Mouse (Mus musculus) liver, postnatal 0 days (tissue): ENCODE results near the gene Slc7a11. TPM values are rescaled to one million over a fixed set of nuclear protein-coding genes. Genes with fewer than 3 reads are reported as not detected.

Experiments
- ATAC-seq: fragments of 200-750 bp; cut with Nextera tagmentation; 2 replicates; pipeline ENCODE4 v1.8.0; 2017; ENCODE audit warnings: mild to moderate bottlenecking, moderate library complexity
- DNase-seq: peaks from one replicate; pipeline ENCODE4 v3.0.0-alpha.2; 2016
- H3K27ac ChIP-seq: fragments of 300-500 bp; sonication (generic); 2 replicates; pipeline ENCODE4 v1.5.1; 2014; ENCODE audit warnings: antibody characterized with exemption, moderate library complexity, mild to moderate bottlenecking, low read depth
- H3K27me3 ChIP-seq: fragments of 300-500 bp; sonication (generic); 2 replicates; pipeline ENCODE4 v1.6.1; 2014; ENCODE audit warnings: low read length, control low read depth, mixed read lengths; ENCODE audit not compliant: insufficient read depth
- H3K36me3 ChIP-seq: fragments of 300-500 bp; sonication (generic); replicated peaks from 2 replicates; pipeline ENCODE4 v1.6.1; 2014; ENCODE audit warnings: mild to moderate bottlenecking, control low read depth, low read length, moderate library complexity, mixed read lengths; ENCODE audit not compliant: insufficient read depth
- H3K4me1 ChIP-seq: fragments of 300-500 bp; sonication (generic); 2 replicates; pipeline ENCODE4 v1.6.1; 2014; ENCODE audit warnings: antibody characterized with exemption, mild to moderate bottlenecking, control low read depth; ENCODE audit not compliant: insufficient read depth
- H3K4me2 ChIP-seq: fragments of 300-500 bp; sonication (generic); 2 replicates; pipeline ENCODE4 v1.6.1; 2014; ENCODE audit warnings: low read depth, mild to moderate bottlenecking, low read length, moderate library complexity, mixed read lengths
- H3K4me3 ChIP-seq: fragments of 300-500 bp; sonication (generic); 2 replicates; pipeline ENCODE4 v1.5.1; 2014; ENCODE audit warnings: low read depth, low read length
- H3K9ac ChIP-seq: fragments of 300-500 bp; sonication (generic); replicated peaks from 2 replicates; pipeline ENCODE4 v1.6.1; 2014; ENCODE audit warnings: mild to moderate bottlenecking, moderate library complexity
- H3K9me3 ChIP-seq: fragments of 300-500 bp; sonication (generic); 2 replicates; pipeline ENCODE4 v1.6.1; 2016; ENCODE audit warnings: mild to moderate bottlenecking, control low read depth, low read length, mixed read lengths
- CTCF ChIP-seq: sonication (generic); IDR thresholded peaks from 2 replicates; pipeline ENCODE4 v1.5.1; 2016; ENCODE audit warnings: antibody characterized with exemption, low read depth
- EP300 ChIP-seq: IDR thresholded peaks from 2 replicates; pipeline ENCODE4 v1.6.1; 2016; ENCODE audit warnings: antibody characterized with exemption, low read depth, mild to moderate bottlenecking
- WGBS: fragments of 180-500 bp; shearing (Covaris S2); extraction: QIAGEN DNeasy Blood & Tissue Kit; methylation state at CpG from one replicate; pipeline ENCODE4 v1.1.7; 2014; ENCODE audit not compliant: insufficient replicate concordance; 5-methylcytosine and 5-hydroxymethylcytosine counted together
- polyA plus RNA-seq: library from polyadenylated mRNA; unstranded; fragments of >200 nt; fragmentation: Nextera tagmentation; extraction: Ambion mirVana; gene quantifications from 2 replicates; pipeline ENCODE4 v1.2.1, GENCODE M21; 2015

Slc7a11 gene
- polyA plus RNA-seq, 1 experiment from 2014 or later: 0.14 TPM

GRCm38 (mm10) chr3:50249598-50250300 lies 193.7 kb downstream of the Slc7a11 start:
- ATAC-seq: no peak
- no peak overlapping the region for H3K27ac ChIP-seq
- 68% methylated on average over 6 of the region's 6 CpGs for WGBS
- no peaks in the 10 kb centered on the region for H3K9me3 ChIP-seq
- no peak overlapping the region for H3K9ac ChIP-seq
- H3K4me2 ChIP-seq: no peak overlapping the region
- H3K36me3 ChIP-seq: no peaks in the 10 kb centered on the region
- no peak overlapping the region for H3K4me3 ChIP-seq
- TF ChIP-seq EP300 (no peak), CTCF (no peak)
- DNase-seq: no peak
- H3K27me3 ChIP-seq: no peaks in the 10 kb centered on the region
- H3K4me1 ChIP-seq: no peaks in the 10 kb centered on the region

GRCm38 (mm10) chr3:50235990-50236389 lies 207.4 kb downstream of the Slc7a11 start:
- no peaks in the 10 kb centered on the region for H3K4me1 ChIP-seq
- no peak overlapping the region for H3K4me3 ChIP-seq
- H3K9ac ChIP-seq: no peak overlapping the region
- H3K27me3 ChIP-seq: no peaks in the 10 kb centered on the region
- DNase-seq (no peak), ATAC-seq (no peak)
- no peak for TF ChIP-seq CTCF
- no peak for TF ChIP-seq EP300
- 85% methylated on average over 3 of the region's 3 CpGs for WGBS
- H3K36me3 ChIP-seq: no peaks in the 10 kb centered on the region
- no peaks in the 10 kb centered on the region for H3K9me3 ChIP-seq
- no peak overlapping the region for H3K4me2 ChIP-seq
- H3K27ac ChIP-seq: no peak overlapping the region

DNA sequence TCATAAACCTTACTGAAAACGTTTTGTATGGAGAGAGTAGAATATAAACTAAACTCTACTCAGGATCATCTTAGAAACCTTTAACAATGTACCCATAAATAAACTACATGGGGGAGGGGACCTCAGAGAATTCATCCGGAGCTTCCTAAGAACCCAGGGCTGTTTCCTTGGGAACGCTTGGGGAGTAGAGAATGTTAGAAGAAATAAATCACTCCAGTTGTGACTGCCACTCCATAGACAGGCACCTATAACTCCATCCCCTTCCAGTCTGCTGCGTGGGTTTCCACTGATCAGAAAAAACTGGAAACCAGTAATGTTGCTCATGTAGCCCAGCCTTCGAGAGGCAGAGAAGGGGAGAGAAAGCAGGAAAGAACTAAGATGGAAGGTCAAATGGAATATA lies 210.3 kb downstream of the Slc7a11 start:
- no peak for DNase-seq
- no peaks in the 10 kb centered on the region for H3K4me1 ChIP-seq
- no peaks in the 10 kb centered on the region for H3K36me3 ChIP-seq
- H3K9ac ChIP-seq: no peak overlapping the region
- H3K27ac ChIP-seq: no peak overlapping the region
- no peaks in the 10 kb centered on the region for H3K9me3 ChIP-seq
- no peak for ATAC-seq
- H3K27me3 ChIP-seq: no peaks in the 10 kb centered on the region
- no peak overlapping the region for H3K4me3 ChIP-seq
- TF ChIP-seq CTCF: no peak
- TF ChIP-seq EP300: no peak
- H3K4me2 ChIP-seq: no peak overlapping the region
- WGBS: 50% methylated on average over 5 of the region's 5 CpGs

- no peaks in the 10 kb centered on the region for H3K4me1 ChIP-seq
- H3K4me2 ChIP-seq: no peak overlapping the region
- WGBS: 64% methylated on average over 2 of the region's 2 CpGs
Measured at GRCm38 (mm10) chr3:50224390-50225114, 218.9 kb downstream of the Slc7a11 start.

GRCm38 (mm10) chr3:50220454-50220853 lies 223.0 kb downstream of the Slc7a11 start:
- Histone ChIP-seq H3K4me1 (no peaks in the 10 kb centered on the region), H3K9me3 (no peaks in the 10 kb centered on the region), H3K27ac (no peak overlapping the region), H3K27me3 (no peaks in the 10 kb centered on the region), H3K36me3 (no peaks in the 10 kb centered on the region), H3K4me2 (no peak overlapping the region), H3K9ac (no peak overlapping the region), H3K4me3 (no peak overlapping the region)
- TF ChIP-seq EP300: no peak
- DNase-seq (no peak), ATAC-seq (no peak)
- 47% methylated on average over 2 of the region's 2 CpGs for WGBS

More at GRCm38 (mm10) chr3:50224390-50225114, 218.9 kb downstream of the Slc7a11 start:
- DNase-seq (no peak), ATAC-seq (no peak)
- no peak overlapping the region for H3K4me3 ChIP-seq
- no peaks in the 10 kb centered on the region for H3K36me3 ChIP-seq
- no peak for TF ChIP-seq EP300
- TF ChIP-seq CTCF: no peak
- H3K9ac ChIP-seq: no peak overlapping the region
- H3K27me3 ChIP-seq: no peaks in the 10 kb centered on the region
- H3K9me3 ChIP-seq: no peaks in the 10 kb centered on the region
- no peak overlapping the region for H3K27ac ChIP-seq

DNA sequence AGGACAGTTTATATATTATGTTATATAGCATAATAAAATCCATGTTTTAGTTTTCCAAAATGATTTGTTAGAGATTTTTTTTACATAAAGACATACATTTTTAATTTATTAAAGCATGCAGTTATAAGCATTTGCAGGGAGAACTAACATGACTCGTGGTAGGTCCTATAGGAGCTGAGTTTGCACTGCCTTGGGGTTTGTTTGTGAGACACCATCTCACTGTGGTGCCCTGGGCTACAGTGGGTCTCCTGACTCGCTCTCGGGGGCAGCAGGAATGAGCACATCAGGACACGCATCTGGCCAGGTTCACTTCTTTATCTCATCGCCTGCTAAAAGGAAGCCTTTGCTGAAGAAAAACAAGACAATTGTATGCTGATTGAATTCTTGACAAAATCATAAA lies 257.0 kb downstream of the Slc7a11 start:
- Histone ChIP-seq H3K4me3 (no peak overlapping the region), H3K9me3 (no peaks in the 10 kb centered on the region), H3K27ac (no peak overlapping the region), H3K4me2 (no peak overlapping the region), H3K9ac (no peak overlapping the region), H3K4me1 (no peaks in the 10 kb centered on the region), H3K36me3 (no peaks in the 10 kb centered on the region), H3K27me3 (no peaks in the 10 kb centered on the region)
- TF ChIP-seq CTCF: no peak
- no peak for TF ChIP-seq EP300
- WGBS: 74% methylated on average over 5 of the region's 5 CpGs
- no peak for ATAC-seq
- no peak for DNase-seq
